Mouse (Mus musculus): ENCODE data around the gene Gm45711.

- TF ChIP-seq BHLHE40 (IDR thresholded peaks at IDR 0.05; ENCODE audit: borderline replicate concordance, low read depth, low read length) (no peak), EP300 (IDR thresholded peaks at IDR 0.05; ENCODE audit: low read depth in 1 of 2, low read length in 2 of 2) (no peak), CTCF (IDR thresholded peaks at IDR 0.05 in 2 of 3, conservative IDR thresholded peaks at IDR 0.05 in 1 of 3; ENCODE audit: control insufficient read depth in 1 of 3, insufficient read depth in 1 of 3, low read depth in 2 of 3, low read length in 3 of 3, poor library complexity in 1 of 3, severe bottlenecking in 1 of 3) (no peak)
Measured at GRCm38 (mm10) chr8:104247908-104248275, 62.0 kb downstream of the Gm45711 start.

Measured in MEL (cell line).